Mouse (Mus musculus): ENCODE data around the gene Tbc1d19. TPM values are rescaled to one million over a fixed set of nuclear protein-coding genes. Genes with fewer than 3 reads are reported as not detected.

Tbc1d19 gene
- polyA plus RNA-seq, 1 experiment from 2014 or later = 64.3 TPM

- Histone ChIP-seq H3K4me3 (ENCODE audit: low read depth, low read length) (no peak overlapping the region), H3K9ac (ENCODE audit: low read length) (no peak overlapping the region), H3K4me2 (no peak overlapping the region), H3K4me1 (ENCODE audit: control insufficient read depth, insufficient read depth, low read length) (no peaks in the 10 kb centered on the region), H3K36me3 (ENCODE audit: control insufficient read depth, insufficient read depth, low read length) (no peaks in the 10 kb centered on the region), H3K27me3 (ENCODE audit: control insufficient read depth, insufficient read depth, low read length) (no peaks in the 10 kb centered on the region), H3K9me3 (ENCODE audit: control insufficient read depth, low read length) (no peaks in the 10 kb centered on the region), H3K27ac (ENCODE audit: low read depth, low read length) (no peak overlapping the region)
- no peak for ATAC-seq (ENCODE audit: low FRiP score)
- no peak for DNase-seq (ENCODE audit: low spot score, missing footprints)
- 68% methylated on average over 11 of the region's 11 CpGs for WGBS
Measured at GRCm38 (mm10) chr5:53941322-53942024, 132.1 kb downstream of the Tbc1d19 start.

DNA sequence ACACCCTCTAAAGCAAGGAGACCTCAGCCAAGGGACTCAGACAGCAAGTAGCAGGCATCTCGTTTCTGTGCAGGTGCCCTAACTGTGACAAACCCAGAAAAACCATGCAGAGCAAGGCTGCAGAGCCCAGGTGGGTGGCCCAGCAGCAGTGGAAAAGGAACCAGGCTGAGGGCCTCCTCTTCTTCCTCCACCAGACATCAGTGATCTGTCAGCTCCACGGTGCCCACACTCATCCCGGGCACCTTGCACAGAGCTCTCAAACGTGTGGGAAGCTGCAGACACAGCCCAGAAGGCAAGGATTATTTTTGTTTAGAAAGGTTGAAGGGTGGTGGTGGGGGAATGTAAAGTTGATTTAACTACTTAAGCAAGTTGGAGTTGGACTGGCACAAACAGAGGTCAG lies 132.9 kb downstream of the Tbc1d19 start:
- Histone ChIP-seq H3K27me3 (ENCODE audit: control insufficient read depth, insufficient read depth, low read length) (no peaks in the 10 kb centered on the region), H3K9me3 (ENCODE audit: control insufficient read depth, low read length) (no peaks in the 10 kb centered on the region), H3K4me2 (no peak overlapping the region), H3K4me1 (ENCODE audit: control insufficient read depth, insufficient read depth, low read length) (no peaks in the 10 kb centered on the region), H3K4me3 (ENCODE audit: low read depth, low read length) (no peak overlapping the region), H3K27ac (ENCODE audit: low read depth, low read length) (no peak overlapping the region), H3K36me3 (ENCODE audit: control insufficient read depth, insufficient read depth, low read length) (no peaks in the 10 kb centered on the region), H3K9ac (ENCODE audit: low read length) (no peak overlapping the region)
- DNase-seq (ENCODE audit: low spot score, missing footprints) = no peak
- no peak for ATAC-seq (ENCODE audit: low FRiP score)
- 89% methylated on average over 4 of the region's 4 CpGs for WGBS

DNA sequence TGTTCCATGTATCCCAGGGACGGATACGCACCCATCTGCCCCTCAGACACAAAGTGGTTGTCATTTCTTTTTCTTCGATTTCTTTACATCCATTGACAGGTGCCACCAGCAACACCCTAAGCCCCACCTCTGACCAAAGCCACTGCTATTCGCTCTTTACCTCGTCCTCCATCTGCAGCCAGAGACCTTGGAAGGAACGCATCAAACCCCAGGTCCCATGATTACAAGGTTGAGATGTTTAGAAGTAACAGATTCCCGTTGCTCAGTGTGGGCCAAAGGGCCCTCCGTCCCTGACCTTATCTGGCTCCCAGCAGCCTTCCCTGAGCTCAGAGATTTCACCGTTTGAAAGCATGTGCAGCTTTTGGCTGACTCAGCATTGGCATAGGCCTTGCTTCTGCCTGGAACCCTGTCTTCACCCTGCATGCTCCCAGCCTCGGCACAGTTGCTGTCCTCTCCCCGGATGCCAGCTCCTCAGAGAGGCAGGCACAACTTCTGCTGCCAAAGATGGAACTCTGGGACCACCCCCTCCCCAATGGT lies 134.0 kb downstream of the Tbc1d19 start:
- H3K9ac ChIP-seq (ENCODE audit: low read length) = no peak overlapping the region
- WGBS = 85% methylated on average over 11 of the region's 11 CpGs
- no peaks in the 10 kb centered on the region for H3K4me1 ChIP-seq (ENCODE audit: control insufficient read depth, insufficient read depth, low read length)
- no peak overlapping the region for H3K4me2 ChIP-seq
- no peaks in the 10 kb centered on the region for H3K9me3 ChIP-seq (ENCODE audit: control insufficient read depth, low read length)
- ATAC-seq (ENCODE audit: low FRiP score) (no peak), DNase-seq (ENCODE audit: low spot score, missing footprints) (no peak)
- H3K4me3 ChIP-seq (ENCODE audit: low read depth, low read length) = no peak overlapping the region
- no peaks in the 10 kb centered on the region for H3K36me3 ChIP-seq (ENCODE audit: control insufficient read depth, insufficient read depth, low read length)
- H3K27ac ChIP-seq (ENCODE audit: low read depth, low read length) = no peak overlapping the region
- no peaks in the 10 kb centered on the region for H3K27me3 ChIP-seq (ENCODE audit: control insufficient read depth, insufficient read depth, low read length)

DNA sequence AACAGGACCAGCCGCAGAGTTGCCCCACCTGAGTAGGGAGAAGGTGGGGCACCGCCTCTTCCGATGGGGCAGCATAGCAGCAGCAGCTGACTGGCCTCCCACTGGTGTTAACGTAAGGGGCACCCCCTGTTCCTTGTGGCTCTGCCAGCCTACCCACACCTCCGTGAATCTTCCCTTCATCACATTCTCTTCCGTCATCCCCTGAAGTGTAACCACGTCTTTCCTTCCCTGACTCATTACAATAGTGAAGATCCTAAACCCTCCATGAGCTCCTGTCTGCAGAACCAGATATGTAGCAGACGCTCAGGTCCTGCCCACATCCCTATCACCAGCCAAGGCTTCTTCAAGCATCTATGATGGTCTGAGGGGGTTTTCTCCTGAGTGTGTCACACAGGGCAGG lies 137.3 kb downstream of the Tbc1d19 start:
- H3K4me2 ChIP-seq = no peak overlapping the region
- H3K4me3 ChIP-seq (ENCODE audit: low read depth, low read length) = no peak overlapping the region
- H3K36me3 ChIP-seq (ENCODE audit: control insufficient read depth, insufficient read depth, low read length) = no peaks in the 10 kb centered on the region
- H3K9me3 ChIP-seq (ENCODE audit: control insufficient read depth, low read length) = no peaks in the 10 kb centered on the region
- no peaks in the 10 kb centered on the region for H3K4me1 ChIP-seq (ENCODE audit: control insufficient read depth, insufficient read depth, low read length)
- no peak overlapping the region for H3K27ac ChIP-seq (ENCODE audit: low read depth, low read length)
- no peaks in the 10 kb centered on the region for H3K27me3 ChIP-seq (ENCODE audit: control insufficient read depth, insufficient read depth, low read length)
- H3K9ac ChIP-seq (ENCODE audit: low read length) = no peak overlapping the region
- DNase-seq (ENCODE audit: low spot score, missing footprints) = no peak
- WGBS = 94% methylated on average over 8 of the region's 8 CpGs
- no peak for ATAC-seq (ENCODE audit: low FRiP score)

DNA sequence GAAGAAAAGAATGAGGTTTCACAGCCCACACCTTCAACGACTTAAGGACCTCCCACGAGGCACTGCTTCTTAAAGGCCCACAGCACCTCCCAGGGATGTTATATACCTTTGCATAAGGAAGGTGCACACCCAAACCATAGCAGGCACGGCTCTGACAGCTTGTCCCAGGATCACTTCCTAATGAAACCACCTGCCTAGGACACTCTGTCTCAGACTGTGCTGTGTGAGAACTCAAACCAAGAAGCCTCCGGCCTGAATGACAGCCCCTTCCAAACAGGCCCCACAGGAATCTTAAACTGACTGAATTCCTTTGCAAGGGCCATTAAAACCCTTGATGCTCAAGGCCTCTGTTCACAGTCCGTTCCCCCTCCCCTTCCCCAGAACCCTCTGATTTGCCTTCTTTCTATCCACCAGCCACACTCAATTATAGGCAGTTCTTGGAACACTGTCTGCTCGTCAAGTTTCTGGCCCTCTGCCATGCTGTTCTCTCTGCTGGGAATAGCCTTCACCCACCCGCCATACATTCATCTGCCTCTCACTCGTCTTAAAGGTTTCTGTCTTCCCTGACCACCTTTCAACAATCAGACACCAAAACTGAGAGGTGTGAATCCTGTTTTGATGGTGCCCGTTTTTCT lies 138.3 kb downstream of the Tbc1d19 start:
- no peak overlapping the region for H3K27ac ChIP-seq (ENCODE audit: low read depth, low read length)

DNA sequence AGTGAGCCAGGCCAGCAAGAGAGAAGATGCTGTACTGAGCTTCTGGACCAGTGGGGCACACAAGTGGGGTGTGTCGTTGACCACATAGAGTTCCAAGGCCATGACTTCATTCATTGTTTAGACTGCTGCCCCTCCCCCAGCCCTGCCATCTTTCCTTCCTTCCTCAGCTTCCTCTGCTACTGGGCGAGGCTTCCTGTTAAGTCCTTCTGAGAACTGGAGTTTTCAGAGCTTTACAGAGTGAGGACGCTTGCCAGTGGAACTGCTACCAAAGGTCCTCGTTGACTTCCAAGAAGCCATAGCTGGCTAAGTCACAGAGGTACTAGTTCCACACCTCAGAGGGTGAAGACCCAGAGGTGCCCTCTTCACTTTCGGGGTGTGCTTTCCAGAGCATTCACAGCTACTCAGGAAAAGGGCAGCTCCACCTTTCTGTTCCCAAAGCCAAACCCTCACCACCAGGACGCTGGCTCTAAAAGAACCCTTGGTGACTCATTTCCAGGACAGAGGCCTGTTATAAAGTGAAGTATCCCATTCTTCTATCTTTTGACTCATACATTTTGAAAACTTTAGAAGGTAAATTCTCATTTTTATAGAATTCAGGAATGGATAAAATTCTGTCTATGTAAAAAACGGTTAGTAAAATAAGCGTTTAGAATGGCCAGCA lies 139.3 kb downstream of the Tbc1d19 start:
- no peak for DNase-seq (ENCODE audit: low spot score, missing footprints)
- Histone ChIP-seq H3K4me3 (ENCODE audit: low read depth, low read length) (no peak overlapping the region), H3K4me2 (no peak overlapping the region), H3K27ac (ENCODE audit: low read depth, low read length) (no peak overlapping the region), H3K9me3 (ENCODE audit: control insufficient read depth, low read length) (no peaks in the 10 kb centered on the region), H3K9ac (ENCODE audit: low read length) (no peak overlapping the region), H3K4me1 (ENCODE audit: control insufficient read depth, insufficient read depth, low read length) (no peaks in the 10 kb centered on the region), H3K36me3 (ENCODE audit: control insufficient read depth, insufficient read depth, low read length) (no peaks in the 10 kb centered on the region), H3K27me3 (ENCODE audit: control insufficient read depth, insufficient read depth, low read length) (no peaks in the 10 kb centered on the region)
- no peak for ATAC-seq (ENCODE audit: low FRiP score)
- 84% methylated on average over 8 of the region's 8 CpGs for WGBS

More for the DNA sequence above, 138.3 kb downstream of the Tbc1d19 start:
- no peaks in the 10 kb centered on the region for H3K36me3 ChIP-seq (ENCODE audit: control insufficient read depth, insufficient read depth, low read length)
- no peaks in the 10 kb centered on the region for H3K9me3 ChIP-seq (ENCODE audit: control insufficient read depth, low read length)
- no peak for DNase-seq (ENCODE audit: low spot score, missing footprints)
- H3K4me2 ChIP-seq = no peak overlapping the region
- H3K4me3 ChIP-seq (ENCODE audit: low read depth, low read length) = no peak overlapping the region
- 68% methylated on average over 9 of the region's 9 CpGs for WGBS
- no peaks in the 10 kb centered on the region for H3K27me3 ChIP-seq (ENCODE audit: control insufficient read depth, insufficient read depth, low read length)
- no peak overlapping the region for H3K9ac ChIP-seq (ENCODE audit: low read length)
- no peaks in the 10 kb centered on the region for H3K4me1 ChIP-seq (ENCODE audit: control insufficient read depth, insufficient read depth, low read length)
- no peak for ATAC-seq (ENCODE audit: low FRiP score)

- WGBS = 71% methylated on average over 7 of the region's 7 CpGs
- no peak overlapping the region for H3K4me3 ChIP-seq (ENCODE audit: low read depth, low read length)
- H3K4me2 ChIP-seq = no peak overlapping the region
- DNase-seq (ENCODE audit: low spot score, missing footprints) = no peak
- H3K9me3 ChIP-seq (ENCODE audit: control insufficient read depth, low read length) = no peaks in the 10 kb centered on the region
- no peak overlapping the region for H3K27ac ChIP-seq (ENCODE audit: low read depth, low read length)
- H3K9ac ChIP-seq (ENCODE audit: low read length) = no peak overlapping the region
- H3K27me3 ChIP-seq (ENCODE audit: control insufficient read depth, insufficient read depth, low read length) = no peaks in the 10 kb centered on the region
- no peak for ATAC-seq (ENCODE audit: low FRiP score)
- no peaks in the 10 kb centered on the region for H3K36me3 ChIP-seq (ENCODE audit: control insufficient read depth, insufficient read depth, low read length)
- H3K4me1 ChIP-seq (ENCODE audit: control insufficient read depth, insufficient read depth, low read length) = no peaks in the 10 kb centered on the region
Measured at GRCm38 (mm10) chr5:53950189-53950588, 140.8 kb downstream of the Tbc1d19 start.

DNA sequence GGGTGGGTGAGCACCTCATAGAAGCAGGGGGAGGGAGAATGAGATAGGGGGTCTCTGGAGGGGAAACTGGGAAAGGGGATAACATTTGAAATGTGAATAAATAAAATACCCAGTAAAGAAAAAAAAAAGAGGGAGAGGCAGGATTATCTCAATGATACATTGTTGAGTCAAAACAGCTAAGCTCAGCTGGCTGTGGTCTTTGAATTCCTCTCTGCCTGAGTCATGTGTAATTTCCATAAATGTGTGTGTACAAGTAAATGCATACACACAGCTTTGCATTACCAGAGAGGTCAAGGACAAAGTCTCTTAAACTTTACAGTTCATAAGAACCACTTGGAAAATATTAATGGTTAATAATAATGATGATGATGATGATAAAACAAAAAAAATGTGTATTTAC lies 143.8 kb downstream of the Tbc1d19 start:
- DNase-seq (ENCODE audit: low spot score, missing footprints) = no peak
- H3K4me3 ChIP-seq (ENCODE audit: low read depth, low read length) = no peak overlapping the region
- no peak overlapping the region for H3K27ac ChIP-seq (ENCODE audit: low read depth, low read length)
- H3K27me3 ChIP-seq (ENCODE audit: control insufficient read depth, insufficient read depth, low read length) = no peaks in the 10 kb centered on the region
- no peak for ATAC-seq (ENCODE audit: low FRiP score)
- H3K36me3 ChIP-seq (ENCODE audit: control insufficient read depth, insufficient read depth, low read length) = no peaks in the 10 kb centered on the region
- no peak overlapping the region for H3K9ac ChIP-seq (ENCODE audit: low read length)
- H3K9me3 ChIP-seq (ENCODE audit: control insufficient read depth, low read length) = no peaks in the 10 kb centered on the region
- H3K4me1 ChIP-seq (ENCODE audit: control insufficient read depth, insufficient read depth, low read length) = no peaks in the 10 kb centered on the region
- no peak overlapping the region for H3K4me2 ChIP-seq
